Mouse (Mus musculus): ENCODE data around the gene Tas2r144.

- TF ChIP-seq CTCF (IDR thresholded peaks at IDR 0.05; ENCODE audit: borderline replicate concordance, extremely low read depth, insufficient read depth, insufficient read length), result no peak
- no peak for TF ChIP-seq POLR2A (IDR thresholded peaks at IDR 0.05; ENCODE audit: borderline replicate concordance, extremely low read depth, insufficient read depth, insufficient read length, poor library complexity, severe bottlenecking)
Observed at GRCm38 (mm10) chr6:42251791-42252190, 36.7 kb downstream of the Tas2r144 start.

Measured in brain, embryonic 14.5 days (tissue).